Mouse (Mus musculus) hindbrain, embryonic 12.5 days (tissue): ENCODE measurements around the gene Nsd2. TPM values are rescaled to one million over a fixed set of nuclear protein-coding genes. Genes with fewer than 3 reads are reported as not detected.

Experiments used
- ATAC-seq: fragments of 200-750 bp; cut with Nextera tagmentation; 2 replicates; pipeline ENCODE4 v1.8.0; 2017; ENCODE audit warnings: moderate TSS enrichment; ENCODE audit not compliant: low FRiP score
- H3K27ac ChIP-seq: fragments of 300-500 bp; sonication (generic); 2 replicates; pipeline ENCODE4 v1.5.1; 2016; ENCODE audit warnings: mild to moderate bottlenecking
- H3K27me3 ChIP-seq: fragments of 300-500 bp; sonication (generic); 2 replicates; pipeline ENCODE4 v1.6.1; 2016; ENCODE audit warnings: mild to moderate bottlenecking
- H3K36me3 ChIP-seq: fragments of 300-500 bp; sonication (generic); 2 replicates; pipeline ENCODE4 v1.6.1; 2016; ENCODE audit warnings: mild to moderate bottlenecking
- H3K4me1 ChIP-seq: fragments of 300-500 bp; sonication (generic); 2 replicates; pipeline ENCODE4 v1.6.1; 2016
- H3K4me2 ChIP-seq: fragments of 300-500 bp; sonication (generic); replicated peaks from 2 replicates; pipeline ENCODE4 v1.6.1; 2016; ENCODE audit warnings: mild to moderate bottlenecking
- H3K4me3 ChIP-seq: fragments of 300-500 bp; sonication (generic); 2 replicates; pipeline ENCODE4 v1.5.1; 2016; ENCODE audit warnings: mild to moderate bottlenecking
- H3K9ac ChIP-seq: fragments of 300-500 bp; sonication (generic); 2 replicates; pipeline ENCODE4 v1.6.1; 2016; ENCODE audit warnings: mild to moderate bottlenecking, moderate library complexity
- H3K9me3 ChIP-seq: fragments of 300-500 bp; sonication (generic); replicated peaks from 2 replicates; pipeline ENCODE4 v1.6.1; 2016; ENCODE audit warnings: mild to moderate bottlenecking
- WGBS: fragments of 180-500 bp; shearing (Covaris S2); methylation state at CpG from one replicate; pipeline ENCODE4 v1.1.7; 2016; 5-methylcytosine and 5-hydroxymethylcytosine counted together
- polyA plus RNA-seq: library from polyadenylated mRNA; unstranded; fragments of >200 nt; fragmentation: Nextera tagmentation; extraction: Ambion mirVana; gene quantifications from 2 replicates; pipeline ENCODE4 v1.2.1, GENCODE M21; 2016

The Nsd2 gene
- polyA plus RNA-seq, 1 experiment from 2014 or later: 98.9 TPM

- under 1% methylated on average over 110 of the region's 121 CpGs for WGBS
- peak overlapping the region; percentile 63 for H3K4me2 ChIP-seq
- peak overlapping the region; percentile 96 for H3K9ac ChIP-seq
- no peaks in the 10 kb centered on the region for H3K36me3 ChIP-seq
- peak overlapping the region; percentile 99 for H3K27ac ChIP-seq
- H3K27me3 ChIP-seq: no peaks in the 10 kb centered on the region
- ATAC-seq: peak; percentile 62
- peaks cover 55% of the 10 kb centered on the region for H3K4me1 ChIP-seq
- peak overlapping the region; percentile 91 for H3K4me3 ChIP-seq
- H3K9me3 ChIP-seq: no peaks in the 10 kb centered on the region
These were observed 452 bp downstream of the Nsd2 start for GRCm38 (mm10) chr5:33820733-33821621.

- Histone ChIP-seq H3K4me1 (peaks cover 59% of the 10 kb centered on the region), H3K27me3 (no peaks in the 10 kb centered on the region), H3K27ac (no peak overlapping the region), H3K9me3 (no peaks in the 10 kb centered on the region), H3K36me3 (no peaks in the 10 kb centered on the region), H3K4me3 (peak overlapping the region; percentile 91), H3K4me2 (peak overlapping the region; percentile 63), H3K9ac (peak overlapping the region; percentile 96)
- WGBS: 45% methylated on average over 2 of the region's 2 CpGs
- no peak for ATAC-seq
These were observed 1.4 kb downstream of the Nsd2 start for GRCm38 (mm10) chr5:33821901-33822427.

GRCm38 (mm10) chr5:33822456-33822855, 1.9 kb downstream of the Nsd2 start:
- Histone ChIP-seq H3K27ac (no peak overlapping the region), H3K9ac (peak overlapping the region; percentile 96), H3K4me1 (peaks cover 59% of the 10 kb centered on the region), H3K4me2 (peak overlapping the region; percentile 63), H3K4me3 (peak overlapping the region; percentile 91), H3K36me3 (no peaks in the 10 kb centered on the region), H3K9me3 (no peaks in the 10 kb centered on the region), H3K27me3 (no peaks in the 10 kb centered on the region)
- 27% methylated on average over 3 of the region's 3 CpGs for WGBS
- no peak for ATAC-seq

- no peaks in the 10 kb centered on the region for H3K36me3 ChIP-seq
These were observed 5.5 kb downstream of the Nsd2 start for GRCm38 (mm10) chr5:33826001-33826400.

GRCm38 (mm10) chr5:33828107-33828506, 7.6 kb downstream of the Nsd2 start:
- Histone ChIP-seq H3K4me2 (no peak overlapping the region), H3K9ac (no peak overlapping the region), H3K4me1 (peaks cover 28% of the 10 kb centered on the region), H3K9me3 (no peaks in the 10 kb centered on the region), H3K4me3 (no peak overlapping the region), H3K27me3 (no peaks in the 10 kb centered on the region), H3K36me3 (peaks cover 5% of the 10 kb centered on the region; the same call in 1 of the 2 replicates), H3K27ac (no peak overlapping the region)
- ATAC-seq: no peak
- 94% methylated on average over 8 of the region's 8 CpGs for WGBS

More at GRCm38 (mm10) chr5:33826001-33826400, 5.5 kb downstream of the Nsd2 start:
- no peak overlapping the region for H3K27ac ChIP-seq
- no peak for ATAC-seq
- no peaks in the 10 kb centered on the region for H3K9me3 ChIP-seq
- peaks cover 40% of the 10 kb centered on the region for H3K4me1 ChIP-seq
- no peak overlapping the region for H3K4me3 ChIP-seq
- no peaks in the 10 kb centered on the region for H3K27me3 ChIP-seq
- H3K9ac ChIP-seq: no peak overlapping the region
- peak overlapping the region; percentile 7; the same call in 1 of the 2 replicates for H3K4me2 ChIP-seq

- no peak overlapping the region for H3K27ac ChIP-seq
- H3K4me1 ChIP-seq: peaks cover 13% of the 10 kb centered on the region
- no peak for ATAC-seq
- no peak overlapping the region for H3K4me3 ChIP-seq
- H3K27me3 ChIP-seq: no peaks in the 10 kb centered on the region
- H3K4me2 ChIP-seq: no peak overlapping the region
- H3K9ac ChIP-seq: no peak overlapping the region
- no peaks in the 10 kb centered on the region for H3K9me3 ChIP-seq
- WGBS: 97% methylated on average over 3 of the region's 3 CpGs
- H3K36me3 ChIP-seq: peaks cover 5% of the 10 kb centered on the region; the same call in 1 of the 2 replicates
These were observed 9.4 kb downstream of the Nsd2 start for GRCm38 (mm10) chr5:33829958-33830357.

- no peak for ATAC-seq
- WGBS: 71% methylated on average over 1 of the region's 1 CpGs
These were observed 10.3 kb downstream of the Nsd2 start for GRCm38 (mm10) chr5:33830832-33831231.

GRCm38 (mm10) chr5:33841331-33841730, 20.8 kb downstream of the Nsd2 start:
- no peak overlapping the region for H3K27ac ChIP-seq
- H3K4me3 ChIP-seq: no peak overlapping the region
- peaks cover 14% of the 10 kb centered on the region for H3K36me3 ChIP-seq
- WGBS: 100% methylated on average over 1 of the region's 1 CpGs
- no peak for ATAC-seq
- no peak overlapping the region for H3K9ac ChIP-seq
- no peaks in the 10 kb centered on the region for H3K27me3 ChIP-seq
- no peak overlapping the region for H3K4me2 ChIP-seq
- H3K4me1 ChIP-seq: no peaks in the 10 kb centered on the region
- no peaks in the 10 kb centered on the region for H3K9me3 ChIP-seq

More at GRCm38 (mm10) chr5:33830832-33831231, 10.3 kb downstream of the Nsd2 start:
- no peak overlapping the region for H3K27ac ChIP-seq
- no peaks in the 10 kb centered on the region for H3K27me3 ChIP-seq
- no peaks in the 10 kb centered on the region for H3K9me3 ChIP-seq
- no peak overlapping the region for H3K9ac ChIP-seq
- H3K4me1 ChIP-seq: peaks cover 5% of the 10 kb centered on the region; the same call in 1 of the 2 replicates
- H3K36me3 ChIP-seq: peaks cover 5% of the 10 kb centered on the region; the same call in 1 of the 2 replicates
- no peak overlapping the region for H3K4me2 ChIP-seq
- no peak overlapping the region for H3K4me3 ChIP-seq

GRCm38 (mm10) chr5:33842549-33842948, 22.0 kb downstream of the Nsd2 start:
- no peak for ATAC-seq
- Histone ChIP-seq H3K4me3 (no peak overlapping the region), H3K9me3 (no peaks in the 10 kb centered on the region), H3K4me1 (no peaks in the 10 kb centered on the region), H3K27me3 (no peaks in the 10 kb centered on the region), H3K27ac (no peak overlapping the region), H3K36me3 (peaks cover 21% of the 10 kb centered on the region), H3K9ac (no peak overlapping the region), H3K4me2 (no peak overlapping the region)
- 94% methylated on average over 4 of the region's 4 CpGs for WGBS

- 91% methylated on average over 4 of the region's 4 CpGs for WGBS
These were observed 30.9 kb downstream of the Nsd2 start for GRCm38 (mm10) chr5:33851466-33851865.

GRCm38 (mm10) chr5:33853086-33853485, 32.6 kb downstream of the Nsd2 start:
- Histone ChIP-seq H3K36me3 (peaks cover 47% of the 10 kb centered on the region), H3K27me3 (no peaks in the 10 kb centered on the region), H3K4me1 (no peaks in the 10 kb centered on the region), H3K9ac (no peak overlapping the region), H3K4me3 (no peak overlapping the region), H3K27ac (no peak overlapping the region), H3K4me2 (no peak overlapping the region), H3K9me3 (no peaks in the 10 kb centered on the region)
- 95% methylated on average over 1 of the region's 1 CpGs for WGBS
- ATAC-seq: no peak

More at GRCm38 (mm10) chr5:33851466-33851865, 30.9 kb downstream of the Nsd2 start:
- no peak overlapping the region for H3K4me3 ChIP-seq
- no peak overlapping the region for H3K9ac ChIP-seq
- no peak for ATAC-seq
- no peaks in the 10 kb centered on the region for H3K27me3 ChIP-seq
- no peaks in the 10 kb centered on the region for H3K9me3 ChIP-seq
- H3K4me2 ChIP-seq: no peak overlapping the region
- no peaks in the 10 kb centered on the region for H3K4me1 ChIP-seq
- no peak overlapping the region for H3K27ac ChIP-seq
- peaks cover 43% of the 10 kb centered on the region for H3K36me3 ChIP-seq

- Histone ChIP-seq H3K27me3 (no peaks in the 10 kb centered on the region), H3K27ac (no peak overlapping the region), H3K9ac (no peak overlapping the region), H3K4me1 (no peaks in the 10 kb centered on the region), H3K9me3 (no peaks in the 10 kb centered on the region), H3K4me3 (no peak overlapping the region), H3K4me2 (no peak overlapping the region), H3K36me3 (peaks cover 53% of the 10 kb centered on the region)
- WGBS: 83% methylated on average over 2 of the region's 2 CpGs
- ATAC-seq: no peak
These were observed 33.5 kb downstream of the Nsd2 start for GRCm38 (mm10) chr5:33854019-33854418.
